Mouse (Mus musculus) bone marrow macrophage, adult 2 months (primary cell): Measurements from ENCODE around the gene Dyrk3.

ENCODE experiments used
- CTCF ChIP-seq: IDR thresholded peaks from 2 replicates; pipeline ENCODE4 v1.5.1; 2012; ENCODE audit warnings: low read depth, mild to moderate bottlenecking, low read length, moderate library complexity
- POLR2A ChIP-seq: IDR thresholded peaks from 2 replicates; pipeline ENCODE4 v1.6.1; 2012; ENCODE audit warnings: mild to moderate bottlenecking, low read depth, low read length, borderline replicate concordance

DNA sequence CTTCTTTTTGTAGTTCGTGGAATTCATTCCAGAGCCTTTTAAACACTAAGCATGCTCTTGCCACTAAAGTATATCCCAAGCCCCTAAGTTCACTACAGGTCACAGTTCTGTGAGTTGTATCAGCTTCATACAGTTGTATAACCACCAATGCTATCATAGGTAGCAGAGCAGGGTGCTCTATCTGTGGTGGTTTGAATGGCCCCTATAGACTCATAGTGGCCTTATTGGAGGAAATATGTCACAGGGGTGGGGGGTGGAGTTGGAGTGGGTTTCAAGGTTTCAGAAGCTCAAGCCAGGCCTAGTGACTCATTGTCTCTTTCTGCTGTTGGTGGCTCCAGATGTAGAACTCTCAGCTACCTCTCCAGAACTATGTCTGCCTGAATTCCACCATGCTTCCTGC, 4.3 kb upstream of the Dyrk3 start:
- TF ChIP-seq CTCF, result no peak
- TF ChIP-seq POLR2A, result no peak
